Mouse (Mus musculus) c-Kit-positive CD71-positive TER-119-negative erythroid progenitor cells, embryonic 14.5 days (primary cell): Measurements from ENCODE around the gene Tox2.
A peak's percentile ranks its signal among the peaks of the same experiment; 100 is the strongest.

ENCODE experiments used
- DNase-seq: peaks from one replicate; pipeline ENCODE4 v3.0.0-alpha.2; 2013; ENCODE audit warnings: low read depth

Tox2 gene

DNA sequence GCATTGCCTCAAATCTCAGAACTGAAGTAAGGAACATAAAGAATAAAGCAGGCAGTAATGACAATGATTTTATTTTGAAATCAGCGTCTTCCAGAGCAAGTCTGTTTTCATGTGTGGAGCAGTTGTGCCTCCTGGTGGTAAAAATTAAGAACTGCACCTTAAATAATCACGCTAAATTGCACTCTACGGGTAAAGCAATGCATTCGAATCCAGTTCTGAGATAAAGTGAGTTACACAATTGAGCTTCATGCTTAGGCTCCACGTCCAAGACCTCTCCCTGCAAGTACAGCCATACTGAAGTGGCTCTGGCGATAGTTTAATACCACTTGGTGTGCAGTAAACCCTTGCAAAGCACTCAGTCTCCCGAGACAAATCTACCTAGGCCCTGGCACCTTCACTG lies 127.8 kb downstream of the Tox2 start:
- DNase-seq, result peak; percentile 22

DNA sequence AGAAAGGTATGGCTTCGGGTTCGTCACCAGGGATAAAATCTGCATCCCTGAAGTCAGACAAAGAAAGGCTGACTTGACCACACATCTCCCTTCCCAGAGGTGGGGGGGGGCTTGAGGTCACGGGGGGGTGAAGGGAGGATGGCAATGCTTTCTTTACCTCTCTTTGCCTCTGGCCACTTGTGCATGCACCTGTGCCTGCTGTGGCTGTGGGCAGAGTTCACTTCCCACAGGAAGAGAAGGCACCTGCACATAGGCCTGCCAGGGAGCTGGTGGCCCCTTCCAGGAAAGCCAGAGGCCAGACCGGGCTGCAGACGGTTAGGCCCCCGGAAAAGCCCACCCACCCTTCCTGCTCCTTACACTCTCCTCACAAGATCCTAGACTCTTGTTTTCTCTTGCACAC lies 128.5 kb downstream of the Tox2 start:
- DNase-seq, result no peak

DNA sequence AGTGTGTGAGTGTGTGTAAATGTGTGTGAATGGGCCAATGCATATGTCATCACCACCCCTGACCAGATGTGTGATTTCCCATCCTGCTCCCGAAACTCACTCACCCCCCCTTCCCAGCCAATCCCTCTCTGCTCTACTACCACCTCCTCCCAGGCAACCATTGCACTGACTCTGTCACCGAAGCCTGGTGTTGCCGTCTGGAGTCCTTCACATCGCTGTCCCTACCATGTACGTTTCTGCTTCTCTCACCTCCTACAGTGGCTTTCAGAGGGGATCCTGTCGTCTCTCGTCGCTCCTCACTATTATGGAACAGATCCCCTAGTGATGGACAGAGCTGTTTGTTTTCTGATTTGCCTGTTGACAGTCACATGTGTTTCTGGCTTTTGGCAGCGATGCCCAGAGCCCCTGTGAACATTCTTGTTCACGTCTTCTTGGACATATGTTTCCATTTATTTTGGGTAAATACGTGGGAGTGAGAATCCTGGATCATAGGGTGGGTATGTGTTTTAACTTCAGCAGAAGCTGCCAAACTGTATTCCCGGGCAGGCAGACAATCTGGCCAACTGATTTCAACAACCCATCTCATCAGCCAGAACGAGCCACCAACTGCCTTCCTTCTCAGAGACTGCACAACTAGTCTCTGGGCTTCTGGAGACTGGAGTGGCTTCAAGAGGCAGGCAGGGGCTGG lies 129.6 kb downstream of the Tox2 start:
- no peak for DNase-seq

DNA sequence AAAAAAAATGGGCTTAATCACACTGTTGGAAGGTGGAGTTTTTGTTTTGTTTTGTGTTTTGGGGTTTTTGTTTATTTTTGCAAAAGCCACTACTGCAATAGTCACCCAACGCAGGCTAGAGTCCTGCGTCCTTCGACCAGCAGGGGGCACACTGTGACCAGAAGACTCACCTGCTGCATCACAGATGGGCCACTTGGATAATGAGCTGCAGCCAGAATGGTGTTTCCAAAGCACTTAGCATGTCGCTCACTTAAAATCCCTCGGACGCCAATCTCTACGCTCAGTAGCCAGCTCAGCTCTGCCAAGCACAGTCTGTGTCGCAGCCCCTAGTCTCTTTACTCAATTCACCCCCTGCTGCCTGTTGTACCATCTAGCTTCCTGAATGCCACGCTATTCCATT lies 137.3 kb downstream of the Tox2 start:
- DNase-seq, result peak; percentile 63

GRCm38 (mm10) chr2:163343671-163344070 lies 140.7 kb downstream of the Tox2 start:
- DNase-seq, result no peak

- no peak for DNase-seq
These were observed 142.2 kb downstream of the Tox2 start for GRCm38 (mm10) chr2:163344976-163345660.

DNA sequence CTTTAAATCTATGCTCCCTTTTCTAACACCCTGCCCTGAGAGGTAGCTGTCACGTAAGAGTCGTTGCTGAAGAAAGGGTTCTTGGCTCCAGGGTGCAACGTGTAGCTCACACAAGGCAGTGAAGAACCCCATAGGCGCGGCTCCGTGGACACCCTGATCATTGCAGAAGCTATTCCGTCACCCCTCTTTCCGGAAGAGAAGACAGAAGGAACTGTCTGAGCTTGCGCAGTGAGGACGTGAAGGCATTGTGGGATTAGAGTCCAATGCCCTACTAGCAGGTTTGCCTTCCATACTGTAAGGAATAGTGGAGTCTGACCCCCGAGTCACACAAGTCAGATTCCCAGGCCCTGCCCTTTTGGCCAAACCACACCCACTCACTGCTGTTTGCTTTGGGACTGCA lies 143.6 kb downstream of the Tox2 start:
- no peak for DNase-seq

GRCm38 (mm10) chr2:163347517-163348184 lies 144.7 kb downstream of the Tox2 start:
- DNase-seq, result no peak

GRCm38 (mm10) chr2:163348677-163349076 lies 145.8 kb downstream of the Tox2 start:
- DNase-seq, result no peak

- DNase-seq, result no peak
These were observed 146.5 kb downstream of the Tox2 start for GRCm38 (mm10) chr2:163349411-163349810.

DNA sequence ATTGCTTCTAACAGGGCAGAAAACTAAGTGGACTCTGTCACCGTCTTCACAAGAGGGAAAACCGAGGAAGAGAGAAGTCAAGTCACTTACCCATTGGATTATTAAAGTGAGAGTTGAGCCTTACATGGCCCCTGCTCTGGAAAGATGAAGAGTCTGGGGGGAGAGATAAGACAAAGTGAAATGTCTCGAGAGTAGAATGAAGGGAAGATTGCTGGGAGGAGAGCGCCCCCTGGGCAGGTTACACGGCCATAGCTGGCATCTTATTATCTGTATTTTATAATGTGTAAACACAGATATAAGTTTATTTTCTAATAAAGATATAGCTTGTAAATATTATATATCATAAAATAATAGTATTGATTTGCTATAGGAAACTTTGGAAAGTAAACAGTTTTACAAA lies 147.5 kb downstream of the Tox2 start:
- DNase-seq, result peak; percentile 57

DNA sequence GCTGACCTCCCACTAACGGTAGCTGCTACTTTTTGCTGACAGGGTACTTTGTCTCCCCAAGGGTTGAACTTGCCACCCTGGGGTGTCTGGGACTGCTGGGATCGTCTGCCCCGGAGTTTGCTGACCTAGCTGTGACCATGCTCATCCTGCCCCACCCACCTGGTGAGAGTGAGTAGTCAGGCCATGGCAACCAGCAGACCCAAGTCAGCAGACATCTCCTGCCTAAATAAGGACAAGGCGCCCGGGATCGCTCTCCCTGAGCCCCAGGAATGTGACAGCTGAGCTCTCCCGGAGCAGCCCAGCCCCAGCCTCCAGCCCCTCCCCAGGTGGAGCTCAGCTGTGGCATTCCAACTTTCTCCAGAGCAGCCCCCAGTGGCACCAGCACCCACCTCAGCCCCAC lies 150.8 kb downstream of the Tox2 start:
- DNase-seq, result no peak

DNA sequence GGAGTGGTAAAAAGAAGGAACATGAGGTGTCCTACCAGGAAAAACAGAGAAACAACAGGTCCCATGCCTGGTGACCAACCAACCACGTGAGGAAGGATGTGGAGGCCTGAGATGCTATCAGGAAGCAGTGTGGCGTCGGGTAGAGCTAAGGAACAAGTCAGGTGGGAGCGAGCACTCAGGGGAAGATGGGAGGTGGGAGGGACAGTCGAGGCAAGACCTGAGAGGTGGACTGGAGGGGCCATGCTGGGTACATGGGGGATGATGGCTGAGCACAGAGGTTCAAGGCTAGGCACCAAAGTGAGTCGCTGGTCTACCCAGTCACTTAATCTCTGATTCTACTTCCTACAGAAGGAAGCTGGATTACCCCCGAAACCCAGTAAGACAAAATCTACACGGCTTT lies 152.7 kb downstream of the Tox2 start:
- no peak for DNase-seq

DNA sequence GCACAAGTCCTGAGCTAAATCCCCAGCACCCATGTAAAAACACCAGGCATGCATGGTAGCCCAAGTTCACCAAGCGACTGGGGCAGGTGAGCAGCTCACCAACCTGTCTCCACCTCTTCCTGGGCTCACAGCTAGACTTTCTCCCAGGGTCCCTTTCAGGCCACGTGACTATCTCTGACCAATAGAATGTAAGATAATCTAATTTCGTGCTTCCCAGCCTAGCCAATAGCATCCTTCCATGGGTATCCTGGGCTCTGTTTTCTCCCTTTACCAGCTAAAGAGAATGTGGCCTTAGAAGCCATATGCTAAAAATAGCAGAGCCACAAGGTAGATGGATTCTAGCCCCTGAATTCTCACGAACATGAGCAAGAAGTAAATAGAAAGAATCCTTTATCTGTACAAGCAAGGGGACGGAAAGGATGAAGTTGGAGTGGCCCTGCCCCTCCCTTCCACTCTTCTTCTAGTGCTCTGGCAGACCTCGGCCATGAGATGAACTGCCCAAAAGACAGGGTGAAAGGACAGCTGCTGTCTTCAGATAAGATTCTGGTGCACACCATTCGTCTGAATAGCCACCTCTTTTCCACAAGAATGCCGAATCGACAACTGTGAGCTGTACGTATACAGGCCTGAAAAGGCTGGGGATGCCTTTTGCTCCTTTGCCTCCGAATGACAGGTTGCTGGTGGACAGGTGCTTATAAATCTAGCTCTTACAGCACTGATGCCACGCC lies 153.4 kb downstream of the Tox2 start:
- peak; percentile 67 for DNase-seq

DNA sequence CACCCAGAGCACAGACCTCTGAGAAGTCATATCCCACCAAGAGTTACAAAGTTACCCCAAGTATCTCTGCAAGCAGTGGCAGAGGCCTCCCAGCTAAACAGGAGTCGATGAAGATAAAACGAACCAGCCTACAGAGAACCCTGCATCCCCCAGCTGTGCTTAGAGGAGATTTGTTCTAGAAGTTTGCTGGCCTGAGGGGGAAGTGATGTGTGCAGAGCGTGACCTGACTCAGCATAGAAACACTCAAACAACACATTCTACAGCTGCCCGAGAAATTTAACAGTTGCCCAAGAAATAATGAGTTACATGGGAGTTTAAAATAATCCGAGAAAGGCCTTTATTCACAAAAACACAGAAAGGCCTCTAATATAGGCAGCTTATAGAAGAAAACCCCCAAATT lies 155.7 kb downstream of the Tox2 start:
- peak; percentile 50 for DNase-seq

- no peak for DNase-seq
These were observed 156.3 kb downstream of the Tox2 start for GRCm38 (mm10) chr2:163359253-163359652.

GRCm38 (mm10) chr2:163360858-163361623 lies 158.1 kb downstream of the Tox2 start:
- DNase-seq, result no peak

- DNase-seq, result no peak
These were observed 160.3 kb downstream of the Tox2 start for GRCm38 (mm10) chr2:163362940-163363921.

DNA sequence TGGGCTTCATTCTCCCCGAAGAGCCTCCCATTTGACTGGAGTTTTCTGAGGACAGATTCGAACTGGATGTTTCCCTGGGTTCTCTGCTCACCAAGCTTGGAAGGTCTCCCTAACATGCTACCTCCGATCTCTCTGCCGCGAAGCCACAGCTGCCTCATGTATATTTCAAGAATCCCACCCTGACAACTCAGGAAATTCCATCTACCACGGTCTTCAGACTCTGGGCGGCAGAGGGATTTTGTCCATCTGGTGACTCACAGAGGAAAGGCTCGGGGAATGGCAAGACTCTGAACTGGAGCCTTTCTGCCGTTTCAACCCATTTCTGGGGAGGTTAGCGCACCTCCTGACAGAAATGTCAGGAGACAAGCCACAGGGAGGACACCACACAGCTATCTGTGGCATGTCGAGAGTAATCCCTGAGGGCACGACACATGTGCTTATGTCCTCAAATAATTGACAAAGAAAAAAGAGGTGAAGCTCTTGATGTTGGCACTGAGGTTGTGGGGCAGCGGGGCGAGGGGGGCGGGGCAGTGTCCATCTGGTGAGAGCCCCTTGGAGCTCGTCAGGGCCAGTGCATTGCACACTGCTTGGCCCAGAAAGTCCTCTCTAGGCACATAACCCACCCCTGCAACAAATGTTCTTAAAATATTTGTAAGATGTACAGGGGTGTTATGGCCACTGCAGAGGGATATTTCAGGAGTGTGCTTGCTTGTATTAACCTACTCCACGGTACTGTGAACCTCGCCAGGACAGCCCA lies 162.0 kb downstream of the Tox2 start:
- DNase-seq, result no peak

DNA sequence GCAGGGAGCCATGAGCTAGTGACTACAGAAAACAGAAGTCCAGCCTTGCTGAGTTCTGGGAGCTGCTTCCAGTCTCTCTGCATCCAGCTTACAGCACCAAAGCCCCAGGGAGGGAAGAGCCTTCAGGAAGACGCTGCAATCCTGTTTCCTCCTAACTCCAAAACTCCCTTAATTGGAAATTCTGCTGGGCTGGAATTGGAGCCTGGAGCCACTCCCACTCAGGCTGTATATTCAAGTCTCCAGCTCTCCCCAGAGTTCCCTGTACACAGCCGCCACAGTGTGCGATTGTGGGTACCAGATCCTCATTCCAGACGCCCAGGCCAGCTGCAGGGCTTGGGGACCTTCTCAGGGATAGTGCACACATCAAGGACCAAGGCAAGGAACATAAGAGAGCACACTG lies 167.2 kb downstream of the Tox2 start:
- no peak for DNase-seq
